Mouse (Mus musculus) heart, embryonic 13.5 days (tissue): Measurements from ENCODE around the gene Piwil1. TPM values are rescaled to one million over a fixed set of nuclear protein-coding genes. Genes with fewer than 3 reads are reported as not detected.
A peak's percentile ranks its signal among the peaks of the same experiment; 100 is the strongest.

Source experiments
- ATAC-seq: fragments of 200-750 bp; cut with Nextera tagmentation; 2 replicates; pipeline ENCODE4 v1.8.0; 2017; ENCODE audit warnings: moderate TSS enrichment; ENCODE audit not compliant: insufficient number of reproducible peaks, low FRiP score, low TSS enrichment; ENCODE audit errors: extremely low read depth
- H3K27ac ChIP-seq: fragments of 300-500 bp; sonication (generic); replicated peaks from 2 replicates; pipeline ENCODE4 v1.5.1; 2015; ENCODE audit warnings: moderate library complexity, mild to moderate bottlenecking, inconsistent platforms
- H3K27me3 ChIP-seq: fragments of 300-500 bp; sonication (generic); replicated peaks from 2 replicates; pipeline ENCODE4 v1.6.1; 2015; ENCODE audit warnings: mild to moderate bottlenecking, inconsistent platforms
- H3K36me3 ChIP-seq: fragments of 300-500 bp; sonication (generic); 2 replicates; pipeline ENCODE4 v1.6.1; 2015; ENCODE audit warnings: mild to moderate bottlenecking, inconsistent platforms
- H3K4me1 ChIP-seq: fragments of 300-500 bp; sonication (generic); 2 replicates; pipeline ENCODE4 v1.6.1; 2015; ENCODE audit warnings: inconsistent platforms
- H3K4me2 ChIP-seq: fragments of 300-500 bp; sonication (generic); 2 replicates; pipeline ENCODE4 v1.6.1; 2015; ENCODE audit warnings: inconsistent platforms, mild to moderate bottlenecking, moderate library complexity
- H3K4me3 ChIP-seq: fragments of 300-500 bp; sonication (generic); 2 replicates; pipeline ENCODE4 v1.5.1; 2015; ENCODE audit warnings: moderate library complexity, mild to moderate bottlenecking, inconsistent platforms
- H3K9ac ChIP-seq: fragments of 300-500 bp; sonication (generic); 2 replicates; pipeline ENCODE4 v1.6.1; 2015; ENCODE audit warnings: inconsistent platforms, mild to moderate bottlenecking, moderate library complexity
- H3K9me3 ChIP-seq: fragments of 300-500 bp; sonication (generic); 2 replicates; pipeline ENCODE4 v1.6.1; 2016; ENCODE audit warnings: inconsistent platforms
- WGBS: fragments of 180-500 bp; shearing (Covaris S2); methylation state at CpG from one replicate; pipeline ENCODE4 v1.1.7; 2015; ENCODE audit warnings: mixed read lengths; 5-methylcytosine and 5-hydroxymethylcytosine counted together
- polyA plus RNA-seq: library from polyadenylated mRNA; unstranded; fragments of >200 nt; fragmentation: Nextera tagmentation; extraction: Ambion mirVana; gene quantifications from 2 replicates; pipeline ENCODE4 v1.2.1, GENCODE M21; 2015

The Piwil1 gene
- polyA plus RNA-seq, 1 experiment from 2014 or later: not detected

DNA sequence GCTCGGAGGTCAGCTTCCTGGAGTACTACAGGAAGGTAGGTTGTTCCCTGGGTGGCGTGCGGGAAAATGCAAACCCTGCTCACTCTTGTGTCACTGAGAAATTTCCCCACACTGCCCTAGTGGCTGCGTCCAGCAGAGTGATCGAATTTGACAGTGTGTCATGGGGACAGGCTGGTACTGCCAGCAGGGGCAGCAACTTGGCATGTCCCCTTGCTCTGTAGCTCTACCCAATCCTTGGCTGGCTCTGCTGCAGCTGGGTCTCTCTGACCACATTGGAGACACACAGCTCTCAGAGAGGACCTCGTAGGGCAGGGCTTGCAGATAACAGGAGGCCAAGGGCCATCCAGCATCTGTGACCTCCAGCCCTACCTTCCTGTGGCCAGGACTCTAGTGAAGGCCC lies 42.0 kb downstream of the Piwil1 start:
- H3K4me3 ChIP-seq: no peak overlapping the region
- 73% methylated on average over 6 of the region's 6 CpGs for WGBS
- ATAC-seq: no peak

DNA sequence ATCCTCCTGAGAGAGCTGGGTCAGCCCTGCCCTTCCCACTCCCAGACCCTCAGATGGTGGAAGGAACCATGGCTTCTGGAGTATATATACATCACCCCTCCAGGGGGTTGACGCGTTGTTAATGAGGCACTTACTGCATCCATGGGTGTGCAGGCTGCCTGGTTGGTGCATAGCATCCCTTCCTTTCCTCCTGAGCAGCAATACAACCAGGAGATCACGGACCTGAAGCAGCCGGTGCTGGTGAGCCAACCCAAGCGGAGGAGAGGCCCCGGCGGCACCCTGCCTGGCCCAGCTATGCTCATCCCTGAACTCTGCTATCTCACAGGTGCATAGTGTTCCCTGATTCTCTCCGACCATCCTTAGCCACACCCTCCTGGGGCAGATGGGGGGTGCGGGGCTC lies 42.9 kb downstream of the Piwil1 start:
- Histone ChIP-seq H3K9ac (no peak overlapping the region), H3K27ac (no peak overlapping the region), H3K4me3 (no peak overlapping the region), H3K27me3 (peaks cover 17% of the 10 kb centered on the region), H3K9me3 (no peaks in the 10 kb centered on the region), H3K4me2 (no peak overlapping the region), H3K36me3 (no peaks in the 10 kb centered on the region), H3K4me1 (no peaks in the 10 kb centered on the region)
- WGBS: 61% methylated on average over 9 of the region's 9 CpGs
- no peak for ATAC-seq

More for the DNA sequence above, 42.0 kb downstream of the Piwil1 start:
- no peaks in the 10 kb centered on the region for H3K9me3 ChIP-seq
- H3K4me2 ChIP-seq: no peak overlapping the region
- H3K27me3 ChIP-seq: peaks cover 26% of the 10 kb centered on the region
- H3K27ac ChIP-seq: no peak overlapping the region
- no peaks in the 10 kb centered on the region for H3K4me1 ChIP-seq
- H3K36me3 ChIP-seq: no peaks in the 10 kb centered on the region
- no peak overlapping the region for H3K9ac ChIP-seq

DNA sequence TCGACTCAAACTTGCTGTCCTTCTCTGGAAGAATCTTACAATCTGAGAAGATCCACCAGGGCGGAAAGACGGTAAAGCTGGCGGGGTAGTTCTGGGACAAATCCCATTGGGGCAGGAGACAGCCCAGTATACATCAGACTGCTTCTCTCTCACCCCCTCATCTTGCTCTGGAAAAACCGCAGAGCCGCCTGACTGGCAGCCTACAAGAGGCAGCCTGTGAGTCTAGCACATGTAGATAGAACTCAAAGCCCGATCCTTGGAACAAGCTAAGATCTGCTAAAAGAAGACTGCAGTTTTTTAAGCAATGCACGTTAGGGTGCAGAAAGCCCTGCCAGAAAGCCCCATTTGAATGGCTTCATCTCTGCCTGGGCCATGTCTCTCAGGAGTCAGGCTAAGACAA lies 43.9 kb downstream of the Piwil1 start:
- H3K9ac ChIP-seq: no peak overlapping the region
- H3K4me3 ChIP-seq: no peak overlapping the region
- WGBS: 69% methylated on average over 8 of the region's 8 CpGs
- H3K36me3 ChIP-seq: no peaks in the 10 kb centered on the region
- H3K4me1 ChIP-seq: no peaks in the 10 kb centered on the region
- H3K4me2 ChIP-seq: no peak overlapping the region
- peaks cover 19% of the 10 kb centered on the region for H3K27me3 ChIP-seq
- no peaks in the 10 kb centered on the region for H3K9me3 ChIP-seq
- no peak overlapping the region for H3K27ac ChIP-seq
- no peak for ATAC-seq

DNA sequence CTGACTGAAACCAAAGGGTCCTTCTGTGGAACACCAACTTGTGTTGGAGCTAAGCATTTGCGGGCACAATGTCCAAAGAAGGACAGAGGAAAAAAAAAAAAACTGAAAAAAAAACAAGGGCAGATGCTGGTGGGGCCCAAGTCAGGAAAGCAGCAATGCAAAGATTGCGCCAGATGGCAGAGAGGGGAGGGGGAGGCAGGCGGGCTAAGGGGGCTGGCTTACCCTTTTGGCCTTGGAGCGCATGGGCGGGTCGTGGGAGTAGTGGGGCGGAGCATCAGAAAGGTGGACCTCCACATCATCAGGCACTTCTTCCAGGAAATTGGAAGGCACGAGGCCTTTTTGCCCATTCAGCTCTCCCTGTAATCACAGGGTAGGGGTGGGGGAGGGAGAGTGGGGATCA lies 58.8 kb downstream of the Piwil1 start:
- H3K9me3 ChIP-seq: no peaks in the 10 kb centered on the region
- 30% methylated on average over 8 of the region's 8 CpGs for WGBS
- H3K36me3 ChIP-seq: no peaks in the 10 kb centered on the region
- no peak for ATAC-seq
- no peak overlapping the region for H3K9ac ChIP-seq
- no peaks in the 10 kb centered on the region for H3K27me3 ChIP-seq
- no peak overlapping the region for H3K4me3 ChIP-seq
- no peak overlapping the region for H3K27ac ChIP-seq
- H3K4me1 ChIP-seq: no peaks in the 10 kb centered on the region
- H3K4me2 ChIP-seq: no peak overlapping the region

DNA sequence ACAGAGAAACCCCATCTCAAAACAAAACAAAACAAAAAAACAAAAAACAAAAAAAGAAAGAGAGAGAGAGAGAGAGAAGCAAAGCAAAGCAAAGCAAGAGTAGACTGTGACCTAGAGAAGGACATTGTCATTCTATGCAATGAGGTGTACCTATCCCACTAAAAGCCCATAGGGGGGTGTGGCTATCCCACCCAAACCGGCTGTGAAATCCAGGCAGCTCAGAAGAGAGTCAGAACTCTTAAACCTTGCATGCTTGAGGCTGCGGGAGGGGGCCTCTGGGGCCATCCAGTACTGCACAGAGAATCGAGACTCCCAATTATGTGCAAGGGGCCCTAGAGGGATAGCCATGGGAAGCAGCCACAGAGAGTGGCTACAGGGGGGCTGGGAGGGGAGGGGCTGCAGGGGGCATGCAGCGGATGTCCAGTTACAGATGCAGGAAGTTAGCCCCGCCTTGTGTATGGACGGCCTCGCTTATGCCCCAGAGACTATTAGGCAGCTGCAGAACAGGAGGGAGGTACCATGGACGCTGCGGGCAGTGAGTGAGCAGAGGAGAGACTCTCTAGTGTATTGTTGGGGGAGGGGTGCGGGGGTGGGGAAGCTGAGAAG lies 66.8 kb downstream of the Piwil1 start:
- peaks cover 4% of the 10 kb centered on the region; the same call in 1 of the 2 replicates for H3K4me1 ChIP-seq
- ATAC-seq: no peak
- WGBS: 22% methylated on average over 10 of the region's 10 CpGs
- no peak overlapping the region for H3K9ac ChIP-seq
- H3K4me2 ChIP-seq: peak overlapping the region; percentile 42
- no peaks in the 10 kb centered on the region for H3K27me3 ChIP-seq
- peaks cover 2% of the 10 kb centered on the region; the same call in 1 of the 2 replicates for H3K9me3 ChIP-seq
- H3K27ac ChIP-seq: no peak overlapping the region
- no peak overlapping the region for H3K4me3 ChIP-seq
- no peaks in the 10 kb centered on the region for H3K36me3 ChIP-seq

DNA sequence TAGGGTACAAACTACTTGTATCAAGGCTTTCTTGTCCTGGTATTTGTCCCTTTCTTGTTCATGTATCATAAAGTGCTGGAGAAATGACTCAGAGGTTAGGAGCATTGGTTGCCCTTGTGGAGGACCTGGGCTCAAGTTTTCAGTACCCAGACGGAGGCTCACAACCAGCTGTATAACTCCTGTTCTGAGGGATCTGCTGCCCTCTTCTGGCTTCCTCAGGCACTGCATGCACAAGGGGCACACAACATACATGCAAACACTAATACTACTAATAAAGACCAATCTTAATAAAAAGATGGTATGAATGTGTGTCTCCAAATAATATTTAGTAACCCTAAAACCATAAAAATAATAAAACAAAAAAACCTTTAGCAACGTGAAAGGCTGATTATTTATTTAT lies 74.1 kb downstream of the Piwil1 start:
- H3K4me2 ChIP-seq: no peak overlapping the region
- ATAC-seq: no peak
- no peak overlapping the region for H3K9ac ChIP-seq
- no peaks in the 10 kb centered on the region for H3K36me3 ChIP-seq
- H3K9me3 ChIP-seq: peaks cover 6% of the 10 kb centered on the region; the same call in 1 of the 2 replicates
- WGBS: 61% methylated on average over 2 of the region's 2 CpGs
- no peaks in the 10 kb centered on the region for H3K27me3 ChIP-seq
- H3K4me1 ChIP-seq: no peaks in the 10 kb centered on the region
- no peak overlapping the region for H3K27ac ChIP-seq
- no peak overlapping the region for H3K4me3 ChIP-seq

DNA sequence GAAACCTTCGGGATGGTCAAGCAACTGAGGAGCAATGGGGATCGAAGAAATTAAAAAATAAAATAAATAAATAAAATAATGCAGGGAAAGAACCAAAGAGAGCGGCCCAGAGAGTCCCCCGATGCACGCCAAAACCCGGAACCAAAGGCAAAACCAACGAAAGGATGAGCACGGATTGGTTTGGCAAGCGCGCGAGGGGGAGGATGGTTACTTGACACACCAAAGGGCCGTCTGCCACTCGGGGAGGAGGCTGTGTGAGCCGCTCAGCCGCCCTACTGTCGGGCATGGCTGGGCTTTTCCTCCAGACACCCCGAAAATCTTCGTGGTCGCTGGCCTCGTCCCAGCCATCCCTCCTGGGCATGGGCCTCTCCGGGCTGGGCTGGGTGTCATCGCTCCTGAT lies 79.3 kb downstream of the Piwil1 start:
- H3K9me3 ChIP-seq: no peaks in the 10 kb centered on the region
- no peak overlapping the region for H3K27ac ChIP-seq
- ATAC-seq: no peak
- H3K9ac ChIP-seq: no peak overlapping the region
- no peaks in the 10 kb centered on the region for H3K4me1 ChIP-seq
- no peak overlapping the region for H3K4me3 ChIP-seq
- H3K27me3 ChIP-seq: no peaks in the 10 kb centered on the region
- WGBS: 73% methylated on average over 22 of the region's 22 CpGs
- H3K36me3 ChIP-seq: no peaks in the 10 kb centered on the region
- H3K4me2 ChIP-seq: no peak overlapping the region

DNA sequence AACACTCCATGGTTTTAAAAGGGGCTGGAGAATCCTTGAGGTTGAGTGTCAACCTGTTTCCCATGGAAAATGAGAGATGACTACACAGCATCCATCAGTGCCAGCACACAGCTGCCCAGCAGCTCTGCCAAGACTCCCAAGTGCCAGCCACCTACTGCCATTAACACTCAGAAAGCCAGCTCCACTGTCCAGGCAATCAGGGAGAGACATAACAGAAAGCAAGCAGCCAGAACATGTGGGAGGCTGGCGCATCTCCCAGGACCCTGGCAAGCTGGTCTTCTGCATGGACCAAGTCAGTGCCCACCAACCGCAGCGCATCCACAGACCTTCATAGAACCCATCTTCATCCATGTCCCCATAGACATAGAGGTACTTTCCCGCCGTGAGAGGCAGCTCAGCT lies 98.3 kb downstream of the Piwil1 start:
- no peak overlapping the region for H3K9ac ChIP-seq
- H3K4me1 ChIP-seq: no peaks in the 10 kb centered on the region
- 77% methylated on average over 5 of the region's 5 CpGs for WGBS
- H3K27me3 ChIP-seq: no peaks in the 10 kb centered on the region
- no peak overlapping the region for H3K4me2 ChIP-seq
- H3K9me3 ChIP-seq: peaks cover 3% of the 10 kb centered on the region; the same call in 1 of the 2 replicates
- H3K36me3 ChIP-seq: no peaks in the 10 kb centered on the region
- ATAC-seq: no peak
- H3K27ac ChIP-seq: no peak overlapping the region
- H3K4me3 ChIP-seq: no peak overlapping the region

Other genes starting within 250 kb of the Piwil1 start
- gene Fzd10, start 101.7 kb upstream of the Piwil1 start, polyA plus RNA-seq: 0.36 and 0.39 TPM in 2 replicates